Mouse (Mus musculus) left cerebral cortex, adult 11 months (tissue): ENCODE measurements at regions not wholly inside any gene's neighbourhood (a gene's known extent, or its start where the extent isn't known, plus 50 kb on each side); places are given as distances from the start of the nearest gene placed in this dataset.

Experiments
- DNase-seq: peaks from one replicate; pipeline ENCODE4 v3.0.0; 2022; ENCODE audit warnings: low spot score

DNA sequence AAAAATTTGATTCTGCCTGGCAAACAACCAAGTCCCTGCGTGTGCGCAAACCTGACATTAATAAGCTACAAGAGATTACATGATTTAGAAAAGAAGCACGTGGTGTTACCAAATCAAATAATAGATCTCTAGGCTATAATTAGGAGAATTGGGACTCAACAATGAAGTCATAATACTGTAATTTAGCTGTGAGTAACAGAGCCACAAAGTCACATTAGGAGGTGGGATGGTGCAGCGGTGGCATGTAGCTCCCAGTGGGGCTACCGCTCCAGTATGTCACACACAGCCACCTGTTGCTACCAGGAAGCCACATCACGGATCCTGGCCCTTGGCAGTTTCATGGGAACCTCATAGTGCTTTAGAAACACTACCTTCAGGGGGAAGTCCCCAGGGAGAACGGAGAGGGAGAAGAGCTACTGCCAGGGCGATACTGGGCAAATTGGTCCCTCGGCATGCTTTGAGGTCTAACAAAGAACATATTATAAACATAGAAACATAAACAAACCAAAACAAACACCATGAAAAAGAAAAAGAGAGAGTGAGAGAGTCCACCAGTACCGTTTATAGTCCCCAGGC lies 551.2 kb downstream of the Insc start:
- no peak for DNase-seq

DNA sequence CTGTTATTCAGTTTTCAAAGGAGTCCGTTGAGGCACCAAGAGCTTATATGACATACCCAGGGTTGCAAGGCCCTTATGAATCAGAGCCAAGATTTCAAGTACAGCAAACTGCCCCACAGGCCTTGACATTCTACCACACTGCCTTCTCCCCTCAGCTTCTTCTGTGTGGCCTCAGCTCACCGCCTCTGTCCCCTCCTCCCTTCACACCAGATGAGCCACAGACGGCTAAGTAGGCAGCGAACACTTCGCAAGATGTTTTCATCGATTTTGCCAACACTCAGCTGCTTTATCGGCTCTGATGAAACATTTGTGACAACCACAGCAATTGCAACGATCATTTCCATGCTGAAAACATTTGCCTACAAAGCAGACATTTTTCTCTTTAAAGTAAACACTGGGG lies 556.7 kb downstream of the Insc start:
- no peak for DNase-seq

DNA sequence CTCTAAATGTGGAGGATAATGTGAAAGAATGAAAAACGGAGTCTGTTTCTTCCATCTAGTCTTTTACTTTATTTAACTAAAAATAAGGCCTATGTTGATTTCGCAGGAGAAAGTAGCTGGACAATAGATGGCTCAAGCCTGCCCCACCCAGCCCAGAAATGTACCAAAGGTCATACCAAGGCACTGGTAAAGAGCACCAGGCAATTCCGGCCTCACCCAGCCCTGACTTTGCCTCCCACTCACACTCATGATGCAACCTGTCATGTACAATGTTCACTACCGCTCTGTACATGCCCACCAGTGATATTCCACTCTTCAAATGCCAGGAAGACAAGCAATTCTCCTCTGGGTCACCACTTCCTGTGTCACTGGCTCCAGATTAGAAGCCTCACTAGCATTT lies 564.9 kb downstream of the Insc start:
- DNase-seq = no peak

DNA sequence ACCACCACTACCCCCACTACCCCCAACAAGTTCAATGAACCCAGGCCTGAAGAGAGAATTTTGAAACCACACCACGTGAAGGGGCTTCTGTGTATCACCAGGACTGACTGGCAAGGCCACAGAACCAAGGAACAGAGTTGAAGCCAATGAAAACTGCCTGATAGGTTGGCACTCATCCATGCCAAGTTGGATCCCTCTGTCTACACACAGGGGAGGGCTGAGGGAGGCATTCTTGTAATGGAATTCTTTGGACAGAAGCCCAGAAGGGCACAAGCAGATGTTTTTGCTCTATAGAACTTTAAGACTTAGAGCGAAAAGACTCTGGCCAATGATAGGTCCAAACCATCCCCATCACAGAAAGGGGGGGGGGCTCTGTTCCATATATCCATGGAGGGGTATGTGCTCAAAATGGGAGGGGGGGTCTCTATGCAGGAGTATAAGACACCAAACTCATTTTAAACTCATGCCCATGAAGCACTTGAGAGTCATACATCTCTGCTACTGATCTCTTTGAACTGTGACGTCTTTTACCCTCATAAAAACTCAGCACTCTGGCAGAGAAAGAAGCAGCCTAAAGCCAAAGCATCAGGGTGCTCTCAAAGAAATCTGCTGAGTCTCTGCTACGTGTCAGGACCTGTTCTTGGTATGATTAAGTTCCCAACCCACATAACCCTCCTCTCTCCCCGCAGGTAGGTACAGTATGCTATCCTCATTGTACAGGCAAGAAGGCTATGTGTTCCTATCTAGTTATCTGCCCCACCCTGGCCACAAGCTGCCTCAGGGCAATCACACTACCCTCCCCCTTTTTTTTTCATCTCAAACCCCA lies 567.1 kb downstream of the Insc start:
- no peak for DNase-seq

DNA sequence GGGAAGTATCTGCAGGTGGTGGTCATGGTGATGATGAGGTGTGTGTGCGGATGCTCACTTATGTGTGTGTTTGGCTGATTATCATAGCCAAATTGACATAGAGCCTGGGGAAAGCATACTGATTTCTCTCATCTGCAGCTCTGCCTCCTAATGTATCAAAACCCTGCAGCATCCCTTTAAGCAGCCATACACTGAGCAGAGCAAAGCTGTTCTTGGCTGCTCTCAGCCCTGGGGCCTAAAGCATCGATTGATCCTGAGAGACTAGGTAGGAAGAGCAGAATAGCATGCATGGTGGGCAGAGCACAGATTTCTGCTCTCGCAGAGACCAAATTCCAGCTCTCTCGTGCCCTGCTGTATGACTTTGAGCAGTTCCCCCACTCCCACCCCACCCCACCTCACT lies 576.0 kb downstream of the Insc start:
- DNase-seq = no peak

DNA sequence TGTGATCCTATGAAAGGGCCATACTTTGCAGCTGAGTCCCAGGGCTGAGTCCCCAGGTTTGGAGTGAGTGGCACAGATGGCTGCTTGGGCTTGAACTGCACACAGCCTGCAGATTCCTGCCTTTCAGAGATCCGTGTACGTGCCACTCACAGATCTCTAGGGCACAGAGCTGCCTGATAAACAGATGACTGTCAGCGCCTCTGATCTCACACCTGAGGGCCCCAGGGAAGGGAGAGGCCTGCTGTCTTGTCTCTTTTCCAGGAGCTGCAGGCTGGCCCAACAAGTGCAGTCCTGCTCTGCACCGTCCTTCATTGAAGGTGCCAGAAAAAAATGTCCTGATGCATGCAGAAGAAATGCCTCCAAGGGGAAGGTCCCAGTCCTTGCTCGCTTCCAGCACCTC lies 579.5 kb downstream of the Insc start:
- DNase-seq = no peak

DNA sequence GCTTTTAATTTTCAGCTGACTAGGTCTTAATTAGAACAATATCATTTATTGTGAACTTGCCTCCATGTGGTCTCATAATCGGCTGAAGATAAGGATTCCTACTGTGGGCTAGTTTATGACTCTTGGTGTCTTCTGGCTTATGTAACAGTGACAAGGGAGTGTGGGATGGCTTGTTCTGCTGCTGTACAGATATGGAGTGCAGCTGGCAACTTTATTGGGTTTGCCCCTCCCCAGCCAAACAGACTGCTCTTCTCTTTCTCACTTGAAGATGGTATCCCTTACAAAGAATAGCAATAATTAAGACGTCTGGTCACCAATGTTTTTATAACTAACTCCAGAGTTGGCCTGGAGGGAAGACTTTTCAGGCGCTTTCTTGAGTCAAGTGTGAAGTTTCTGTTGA lies 584.8 kb downstream of the Insc start:
- DNase-seq = no peak

DNA sequence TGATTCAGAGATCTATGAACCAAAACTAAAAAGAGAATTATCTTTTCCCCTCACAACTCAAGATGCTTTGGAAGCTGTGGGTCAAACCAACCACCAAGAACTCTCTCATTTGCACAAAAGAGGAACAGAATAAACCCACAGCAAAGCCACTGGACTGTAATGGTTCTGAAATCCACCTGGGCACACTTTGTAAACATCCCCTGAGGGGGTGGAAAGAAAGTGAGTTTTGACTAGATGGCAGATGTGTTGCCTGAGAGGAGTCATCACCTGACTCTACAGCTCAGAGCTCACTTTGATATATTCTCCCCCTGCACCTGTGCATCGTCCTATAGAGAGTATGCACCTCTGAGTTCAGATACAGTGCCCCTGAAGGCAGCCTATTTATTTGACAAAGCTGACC lies 588.2 kb downstream of the Insc start:
- no peak for DNase-seq

DNA sequence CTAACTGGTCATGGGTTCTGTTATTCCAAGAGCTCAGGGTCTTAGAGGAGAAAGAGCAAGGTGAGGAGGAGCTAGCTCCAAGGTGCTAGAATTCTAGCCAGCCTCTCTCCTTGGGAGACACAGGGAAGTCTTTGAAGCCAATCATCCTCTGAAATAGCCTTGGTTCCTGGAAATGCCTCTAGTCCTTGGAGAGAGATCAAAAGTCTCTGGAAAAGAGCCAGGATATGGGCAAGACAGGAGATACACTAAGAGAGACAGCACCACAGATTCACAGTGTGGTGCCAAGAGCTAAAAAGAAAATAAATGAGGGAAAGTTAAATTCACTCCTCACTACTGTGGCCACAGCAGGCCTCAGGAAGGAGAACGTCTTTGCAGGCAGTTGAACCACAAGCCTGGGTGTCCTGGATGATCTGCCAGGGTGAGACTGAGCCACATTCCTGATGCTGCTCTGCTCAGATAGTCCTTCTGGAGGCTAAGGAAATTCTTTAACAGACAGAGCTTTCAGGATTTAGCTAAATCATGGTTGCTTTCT lies 589.6 kb downstream of the Insc start:
- DNase-seq = no peak

DNA sequence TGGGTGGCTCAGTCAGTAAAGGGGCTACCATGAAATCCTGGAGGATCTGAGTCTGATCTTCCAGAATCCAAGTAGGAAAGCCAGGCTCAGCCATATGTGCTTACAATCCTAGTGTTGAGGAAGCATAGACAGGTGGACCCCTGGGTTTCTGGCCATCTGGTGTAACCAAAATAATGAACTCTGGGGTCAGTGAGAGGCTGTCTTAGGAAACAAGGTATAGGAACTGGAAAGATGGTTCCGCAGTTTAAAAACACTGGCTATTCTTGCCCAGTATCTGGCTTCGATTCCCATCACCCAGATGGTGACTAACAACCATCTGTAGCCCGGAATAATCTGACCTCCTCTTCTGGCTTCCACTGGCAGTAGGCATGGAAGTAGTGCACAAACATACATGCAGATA lies 591.6 kb downstream of the Insc start:
- no peak for DNase-seq

DNA sequence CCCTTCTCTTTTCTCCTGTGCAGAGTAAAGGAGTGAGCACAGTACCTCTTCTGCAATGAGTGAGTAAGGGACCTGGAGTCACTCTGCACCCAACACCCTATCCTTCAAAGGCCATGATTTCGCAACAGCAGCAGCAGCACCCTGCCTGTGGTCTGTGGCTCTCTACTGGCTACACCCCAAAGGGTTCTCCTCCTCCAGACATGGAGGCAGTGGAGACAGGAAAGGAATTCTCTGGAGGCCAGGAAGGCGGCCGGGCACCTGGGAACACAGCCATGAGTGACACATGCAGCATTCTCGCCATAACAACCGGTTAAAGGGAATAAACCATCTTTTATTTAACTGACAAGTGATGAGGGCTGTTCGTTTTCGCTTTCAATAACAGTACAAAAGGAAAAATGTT lies 596.7 kb downstream of the Insc start:
- no peak for DNase-seq

DNA sequence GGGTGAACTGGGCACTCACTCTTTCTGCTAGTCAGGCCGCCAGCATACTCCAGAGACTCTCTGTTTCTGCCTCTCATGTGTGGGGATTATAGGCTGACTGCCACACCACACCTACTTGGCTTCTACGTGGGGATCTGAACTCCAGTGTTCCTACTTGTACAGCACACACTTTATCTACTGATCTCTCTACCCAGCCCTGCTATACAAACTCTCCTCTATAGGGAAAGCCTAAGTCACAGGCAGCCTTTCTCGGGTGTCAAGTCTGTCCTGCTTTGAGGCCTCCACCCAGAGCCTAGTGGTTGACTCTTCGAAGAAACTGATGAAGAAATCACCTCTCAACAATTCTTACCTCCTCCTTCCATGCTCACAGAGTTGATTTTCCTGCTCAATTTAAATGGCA lies 597.5 kb downstream of the Insc start:
- DNase-seq = no peak

DNA sequence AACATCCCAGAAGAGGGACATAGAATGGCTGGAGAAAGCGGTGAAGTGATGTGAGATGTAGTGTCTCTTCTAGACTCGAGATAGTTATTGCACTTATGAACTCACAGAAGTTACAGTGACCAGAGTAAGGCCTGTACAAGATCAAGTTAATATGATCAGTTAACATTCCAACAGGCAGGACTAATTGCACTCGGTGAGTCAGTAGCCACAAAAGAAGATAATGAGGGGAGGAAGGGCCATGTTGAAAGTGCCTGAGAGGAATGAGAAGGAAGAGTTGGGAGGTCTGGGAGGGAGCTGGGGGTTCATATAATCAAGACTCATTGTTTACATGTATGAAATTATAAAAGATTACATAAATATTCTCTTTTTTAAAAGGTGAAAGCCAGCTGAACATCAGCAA lies 602.3 kb downstream of the Insc start:
- DNase-seq = no peak

DNA sequence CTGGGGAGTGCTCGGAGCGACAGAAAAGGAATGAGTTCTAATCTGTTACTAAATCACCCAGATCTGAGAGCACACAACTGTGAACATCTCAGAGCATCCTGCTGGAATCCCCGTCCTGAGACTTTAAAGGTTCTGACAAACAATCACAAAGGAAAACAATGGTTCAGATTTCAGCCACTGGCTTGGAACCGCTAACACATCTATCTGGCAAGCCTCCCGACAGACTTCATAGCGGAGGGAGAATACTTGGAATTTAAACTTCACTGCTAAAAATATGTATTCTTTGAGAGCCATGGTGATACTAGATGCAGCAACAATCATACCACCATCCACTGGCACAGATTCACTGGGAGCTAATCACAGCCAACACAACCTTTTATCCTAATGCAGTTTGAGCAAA lies 615.2 kb downstream of the Insc start:
- DNase-seq = no peak

DNA sequence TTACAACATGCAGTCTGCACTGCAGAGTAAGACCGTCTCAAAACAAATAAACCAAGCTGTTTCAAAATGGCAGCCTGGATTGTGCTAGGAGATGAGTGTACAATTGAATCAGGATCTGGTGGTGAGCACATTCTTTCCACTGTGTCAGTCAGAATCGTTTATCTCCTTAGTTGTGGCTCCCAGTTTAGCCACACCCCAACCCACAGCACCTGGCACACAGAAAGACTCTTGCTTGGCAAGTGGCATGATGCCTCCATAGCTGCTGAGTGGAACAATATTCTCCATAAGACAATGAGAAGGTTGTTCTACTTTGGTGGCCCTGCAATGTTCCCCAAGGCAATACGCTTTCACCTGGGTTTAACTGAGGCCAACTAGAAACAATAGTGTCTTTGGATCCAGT lies 616.6 kb downstream of the Insc start:
- DNase-seq = no peak

DNA sequence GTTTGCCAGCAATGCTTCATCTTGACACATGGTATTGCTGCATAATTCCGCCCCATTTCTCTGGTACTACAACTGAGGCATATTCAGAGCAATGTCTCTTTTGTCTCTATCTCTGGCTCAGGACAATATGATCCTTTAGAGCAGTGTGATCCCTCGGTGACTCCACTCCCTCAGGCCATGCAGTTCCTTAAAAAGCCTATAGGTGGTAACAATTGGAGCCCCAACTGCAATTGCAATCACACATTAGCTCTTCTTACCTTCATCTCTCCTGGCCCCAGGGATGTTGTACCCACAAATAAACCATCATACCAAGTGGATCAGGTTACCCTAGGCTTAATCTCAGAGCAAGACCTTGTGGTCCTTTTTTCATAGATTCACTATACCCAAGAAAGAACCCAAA lies 618.6 kb downstream of the Insc start:
- no peak for DNase-seq

DNA sequence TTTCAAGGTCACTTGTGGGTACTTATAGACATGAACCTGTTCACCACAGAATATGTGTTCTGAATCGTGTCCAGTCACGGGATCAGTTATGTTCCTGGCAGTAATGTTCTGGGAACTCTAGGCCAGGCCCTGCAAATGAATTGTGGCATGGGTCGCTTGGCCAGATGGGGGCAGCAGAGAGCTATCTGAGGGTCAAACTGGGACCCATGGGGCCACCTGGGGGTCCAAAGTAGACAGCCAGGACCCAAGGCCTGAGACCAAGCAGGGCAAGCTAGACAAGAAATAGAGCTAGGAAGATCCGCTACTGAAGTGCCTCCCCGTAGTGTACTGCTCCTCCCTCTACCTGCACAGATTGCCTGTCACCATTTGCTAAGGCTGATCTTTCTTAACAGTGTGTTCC lies 623.4 kb downstream of the Insc start:
- no peak for DNase-seq

DNA sequence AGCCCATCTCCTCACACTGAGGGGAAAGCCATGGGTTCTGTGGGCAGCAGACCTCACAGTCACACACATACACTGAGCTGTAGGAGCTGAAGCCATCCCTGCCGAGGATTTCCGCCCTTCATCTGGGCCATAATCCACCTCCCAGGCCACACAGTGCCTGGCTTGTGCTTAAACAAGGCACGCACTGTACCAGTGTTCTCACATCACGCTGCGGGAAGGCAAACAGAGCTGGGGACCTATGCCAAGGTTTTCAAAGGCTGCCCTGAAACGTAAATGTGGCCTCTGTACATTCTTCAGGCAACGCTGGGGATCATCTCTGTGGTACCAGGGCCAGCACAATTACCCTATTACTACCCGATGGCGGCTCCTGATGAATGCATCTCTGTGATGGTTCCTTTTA lies 627.6 kb downstream of the Insc start:
- no peak for DNase-seq

DNA sequence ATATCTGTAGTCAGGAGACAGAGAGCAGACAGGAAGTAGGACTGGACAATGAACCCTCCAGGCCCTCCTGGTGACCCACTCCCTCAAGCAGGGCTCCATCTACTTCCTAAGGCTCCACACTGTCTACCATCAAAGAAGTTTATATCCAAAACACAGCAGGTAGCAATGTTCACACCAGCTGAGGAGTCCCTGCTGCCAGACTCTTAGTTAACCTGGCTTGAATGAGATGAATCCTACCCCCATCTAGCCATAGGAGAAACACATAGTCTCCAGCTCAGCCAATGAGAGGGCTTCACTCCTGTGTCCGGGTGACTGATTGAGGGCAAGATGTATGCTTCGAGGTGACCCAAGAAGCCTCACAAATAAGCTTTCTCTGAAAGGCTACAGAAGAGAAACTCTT lies 629.4 kb downstream of the Insc start:
- no peak for DNase-seq

DNA sequence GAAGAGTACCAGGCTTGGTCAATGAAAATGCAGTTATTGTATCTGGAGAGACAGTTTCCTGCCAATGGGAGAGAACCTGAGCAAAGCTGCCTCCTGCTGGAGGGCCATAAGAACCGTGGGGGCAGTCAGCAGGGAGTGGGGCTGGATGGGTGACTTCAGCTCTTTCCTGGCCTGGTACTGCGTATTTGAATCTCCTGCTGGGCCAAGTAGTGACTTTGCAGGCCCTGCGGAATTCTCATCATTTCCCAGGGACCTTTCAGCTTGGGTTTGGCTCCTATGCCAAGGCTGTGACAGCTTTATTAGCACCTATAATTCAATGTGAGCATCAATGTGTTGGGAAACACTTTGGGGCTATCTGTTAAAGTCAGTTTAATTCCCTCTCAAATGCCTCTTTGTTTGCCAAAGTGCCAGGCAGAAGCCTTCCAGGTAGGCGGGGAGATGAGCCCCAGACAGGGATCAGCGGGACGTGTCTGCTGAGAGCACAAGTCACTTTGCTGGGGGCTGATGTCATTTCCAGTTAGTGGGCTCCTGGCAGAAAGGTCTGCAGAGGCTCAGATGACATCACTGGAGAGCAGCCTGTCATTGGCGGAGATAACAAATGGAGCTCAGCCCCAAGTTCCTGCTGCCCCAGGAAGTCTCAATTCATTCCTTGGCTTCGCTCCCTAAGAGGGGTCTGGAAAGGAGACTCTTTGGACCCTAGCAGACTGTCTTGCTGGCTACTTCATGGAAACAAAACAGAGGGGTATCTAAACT lies 630.5 kb downstream of the Insc start:
- DNase-seq = no peak

DNA sequence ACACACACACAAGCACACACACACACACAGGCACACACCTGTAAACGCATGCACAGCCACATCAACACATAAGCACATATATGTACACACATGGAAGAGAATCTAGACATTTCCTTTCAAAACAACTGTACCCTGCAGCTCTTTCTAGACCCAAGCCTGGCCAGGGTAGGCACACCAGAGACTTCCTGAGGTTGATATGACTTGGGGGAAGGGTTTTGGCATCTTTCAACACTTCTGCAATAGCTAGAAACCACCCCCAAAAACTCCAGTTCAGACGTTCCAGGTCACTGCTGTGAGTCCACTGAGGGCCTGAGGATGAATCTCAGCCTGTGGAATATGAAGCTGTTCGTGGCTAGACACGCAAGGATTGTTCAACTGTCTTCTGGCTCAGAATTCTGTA lies 632.6 kb downstream of the Insc start:
- DNase-seq = no peak

DNA sequence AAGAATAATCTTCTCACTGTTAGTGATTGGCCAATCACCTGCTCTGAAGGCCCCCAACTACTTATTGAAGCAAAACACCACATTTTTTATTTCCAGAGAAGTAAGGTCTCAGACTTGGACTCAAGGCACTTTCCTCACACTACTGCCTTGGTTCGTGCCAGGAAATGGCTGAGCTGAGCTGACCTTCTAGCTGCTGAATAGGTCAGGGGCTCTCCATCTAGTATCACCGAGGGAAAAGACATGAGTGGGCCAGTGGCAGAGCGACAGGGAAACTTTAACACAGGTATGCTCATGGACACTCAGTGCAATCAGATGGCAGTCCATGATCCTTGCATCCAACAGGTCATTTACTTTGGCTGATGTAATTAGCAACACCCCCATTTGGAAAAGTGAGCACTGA lies 635.3 kb downstream of the Insc start:
- DNase-seq = no peak

DNA sequence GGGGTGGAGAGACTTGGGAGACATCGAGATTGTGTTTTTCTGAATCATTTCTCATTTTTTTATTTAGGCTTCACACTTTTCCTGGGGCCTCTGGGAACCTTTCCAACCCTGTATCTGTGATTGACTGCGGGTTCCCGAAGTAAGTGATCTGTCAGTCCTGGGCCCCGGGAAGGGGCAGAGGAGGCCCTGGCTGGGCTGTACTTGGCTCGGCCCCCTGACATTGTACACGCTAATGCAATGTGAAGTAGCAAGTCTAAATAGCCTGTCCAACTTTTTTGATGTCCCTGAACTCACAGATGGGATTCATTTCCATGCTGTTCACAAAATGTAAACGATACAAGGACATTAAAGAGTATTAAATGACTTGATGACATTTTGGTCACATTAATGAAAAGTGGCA lies 636.1 kb downstream of the Insc start:
- no peak for DNase-seq
